Mouse (Mus musculus) ES-E14 (cell line): ENCODE measurements at regions not wholly inside any gene's neighbourhood (a gene's known extent, or its start where the extent isn't known, plus 50 kb on each side); places are given as distances from the start of the nearest gene placed in this dataset.

ENCODE experiments used
- DNase-seq: peaks from one replicate; pipeline ENCODE4 v3.0.0-alpha.2; 2013; ENCODE audit warnings: low read depth, low spot score
- H3K27ac ChIP-seq: 2 replicates; pipeline ENCODE4 v1.5.1; 2012; ENCODE audit warnings: low read depth, mild to moderate bottlenecking, low read length, moderate library complexity, mixed read lengths; ENCODE audit not compliant: poor library complexity, insufficient read depth, severe bottlenecking
- H3K36me3 ChIP-seq: 2 replicates; pipeline ENCODE4 v1.6.1; 2012; ENCODE audit warnings: mild to moderate bottlenecking, low read length, moderate library complexity, mixed read lengths; ENCODE audit not compliant: control insufficient read depth, poor library complexity, insufficient read depth, severe bottlenecking
- H3K4me1 ChIP-seq, 2 experiments: fragments of 150-350 bp in 1 of 2; sonication (generic) in 1 of 2; 2 replicates each; pipeline ENCODE4 v1.6.1; 2012; ENCODE audit warnings: low read length in 2 of 2, mild to moderate bottlenecking in 1 of 2, mixed read lengths in 1 of 2; ENCODE audit not compliant: control insufficient read depth in 2 of 2, insufficient read depth in 2 of 2, poor library complexity in 1 of 2
- H3K4me3 ChIP-seq, 2 experiments: fragments of 150-350 bp in 1 of 2; sonication (generic) in 1 of 2; 2 replicates each; pipeline ENCODE4 v1.5.1; 2012; ENCODE audit warnings: low read length in 2 of 2, low read depth in 1 of 2, mild to moderate bottlenecking in 1 of 2, mixed read lengths in 1 of 2; ENCODE audit not compliant: insufficient read depth in 1 of 2, poor library complexity in 1 of 2, severe bottlenecking in 1 of 2
- H3K9ac ChIP-seq: 2 replicates; pipeline ENCODE4 v1.6.1; 2012; ENCODE audit warnings: low read depth, mild to moderate bottlenecking, low read length, mixed read lengths; ENCODE audit not compliant: poor library complexity, insufficient read depth, severe bottlenecking
- H3K9me3 ChIP-seq: fragments of 150-350 bp; sonication (generic); 2 replicates; pipeline ENCODE4 v1.6.1; 2012; ENCODE audit warnings: low read depth, mild to moderate bottlenecking, low read length; ENCODE audit not compliant: control insufficient read depth, insufficient read depth
- CHD2 ChIP-seq: IDR thresholded peaks from 2 replicates; pipeline ENCODE4 v1.6.1; 2014; ENCODE audit warnings: mild to moderate bottlenecking, low read depth, low read length, inconsistent platforms
- HCFC1 ChIP-seq: IDR thresholded peaks from 2 replicates; pipeline ENCODE4 v1.6.1; 2012; ENCODE audit warnings: low read length, inconsistent platforms, borderline replicate concordance; ENCODE audit not compliant: insufficient read depth
- MAFK ChIP-seq: IDR thresholded peaks from 2 replicates; pipeline ENCODE4 v1.6.1; 2014; ENCODE audit warnings: mild to moderate bottlenecking, low read depth, low read length, inconsistent platforms; ENCODE audit not compliant: insufficient read depth
- ZC3H11A ChIP-seq: IDR thresholded peaks from 2 replicates; pipeline ENCODE4 v1.6.1; 2012; ENCODE audit warnings: low read depth, mild to moderate bottlenecking, inconsistent platforms, low read length, borderline replicate concordance
- ZNF384 ChIP-seq: IDR thresholded peaks from 2 replicates; pipeline ENCODE4 v1.6.1; 2012; ENCODE audit warnings: low read depth, low read length, inconsistent platforms
- in situ Hi-C, 2 experiments: fragments of 600-800 bp; cut with MboI; formaldehyde crosslinking; loops; one replicate each; pipeline ENCODE4 v1.15.1; 2025; ENCODE audit warnings: low sequenced_read_pairs in 2 of 2, inconsistent platforms in 1 of 2; ENCODE audit not compliant: unreplicated experiment in 2 of 2

DNA sequence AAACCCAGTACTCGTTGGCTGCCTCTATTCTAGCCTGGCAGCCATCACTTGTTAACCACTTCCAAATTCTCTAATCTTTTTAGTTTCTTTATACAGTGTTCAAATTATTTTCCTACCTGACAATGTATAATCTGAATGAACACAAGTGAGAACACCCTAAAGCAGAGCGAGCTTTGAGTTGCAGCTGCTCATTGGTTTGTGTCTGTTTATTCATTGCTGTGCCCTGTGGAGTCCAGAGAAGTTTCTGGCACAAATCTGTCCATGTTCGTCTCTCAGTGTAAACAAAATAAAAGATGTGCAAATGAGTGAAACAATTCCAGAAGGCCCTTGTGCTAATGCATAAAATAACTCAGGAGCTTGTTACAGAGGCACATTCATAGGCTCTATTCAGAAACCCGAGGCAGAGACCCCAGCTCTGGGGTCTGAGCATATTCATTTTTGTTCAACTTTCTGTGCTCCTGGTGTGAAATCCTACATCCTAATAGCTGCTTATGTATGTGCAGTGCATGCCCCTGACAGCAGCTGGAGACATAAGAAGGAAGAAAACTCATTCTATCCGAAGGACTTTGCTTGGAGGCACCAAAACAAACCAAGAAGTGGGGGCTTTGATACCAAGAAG is 469.5 kb upstream of the Kdm8 start:
- DNase-seq: no peak
- H3K36me3 ChIP-seq: no peaks in the 10 kb centered on the region
- TF ChIP-seq ZC3H11A (no peak), HCFC1 (no peak), ZNF384 (no peak), MAFK (no peak), CHD2 (no peak)
- in situ Hi-C loops: no loop called here
- H3K4me3 ChIP-seq: no peak overlapping the region
- H3K27ac ChIP-seq: no peak overlapping the region
- no peaks in the 10 kb centered on the region for H3K9me3 ChIP-seq
- no peak overlapping the region for H3K9ac ChIP-seq
- no peaks in the 10 kb centered on the region for H3K4me1 ChIP-seq

DNA sequence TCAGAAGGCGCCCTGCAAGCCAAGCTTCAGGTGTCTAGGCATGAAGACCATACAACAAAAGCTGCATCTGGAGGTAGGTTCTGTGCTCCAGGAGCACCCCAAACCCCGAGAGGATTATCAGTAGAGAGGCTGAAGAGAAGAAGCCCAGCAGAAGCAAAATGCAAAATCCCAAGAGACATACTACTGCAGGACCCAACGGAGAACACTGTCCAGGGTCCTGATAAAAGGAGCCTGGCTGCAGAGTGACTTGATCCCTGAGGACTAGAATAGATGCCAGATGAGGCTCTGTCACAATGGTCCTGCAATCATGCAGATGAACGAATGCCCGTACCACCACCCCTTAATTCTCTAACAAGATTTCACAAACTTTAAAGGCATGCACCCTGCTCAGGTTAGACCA is 455.0 kb upstream of the Kdm8 start:
- no peak overlapping the region for H3K27ac ChIP-seq
- no peaks in the 10 kb centered on the region for H3K9me3 ChIP-seq
- H3K36me3 ChIP-seq: no peaks in the 10 kb centered on the region
- H3K4me3 ChIP-seq: no peak overlapping the region
- no peaks in the 10 kb centered on the region for H3K4me1 ChIP-seq
- DNase-seq: peak; percentile 11
- TF ChIP-seq CHD2: no peak
- no peak for TF ChIP-seq ZC3H11A
- TF ChIP-seq MAFK: no peak
- TF ChIP-seq HCFC1: no peak
- TF ChIP-seq ZNF384: no peak
- in situ Hi-C loops: no loop called here
- H3K9ac ChIP-seq: no peak overlapping the region

DNA sequence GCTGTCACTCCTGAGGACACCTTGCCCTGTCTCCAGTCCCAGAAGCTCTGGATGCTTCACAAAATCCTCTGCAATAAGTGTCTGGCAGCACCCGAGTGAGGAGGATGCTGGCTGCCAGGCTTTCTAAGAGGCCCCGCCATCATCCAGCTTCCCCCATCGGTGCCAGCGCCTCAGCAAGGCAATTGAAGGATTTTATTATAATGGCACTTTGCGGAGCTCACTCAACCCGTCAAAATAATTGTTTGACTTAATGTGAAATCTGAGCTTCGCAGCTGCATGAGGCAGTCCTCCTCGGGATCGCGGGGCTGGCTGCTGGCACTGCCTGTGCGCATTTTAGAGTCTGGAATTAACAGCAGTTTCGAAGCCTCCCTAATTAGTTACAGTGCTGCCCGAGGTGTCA is 453.8 kb upstream of the Kdm8 start:
- Histone ChIP-seq H3K9me3 (no peaks in the 10 kb centered on the region), H3K4me3 (no peak overlapping the region), H3K36me3 (no peaks in the 10 kb centered on the region), H3K4me1 (no peaks in the 10 kb centered on the region), H3K27ac (no peak overlapping the region), H3K9ac (no peak overlapping the region)
- no peak for DNase-seq
- TF ChIP-seq ZNF384 (no peak), MAFK (no peak)
- in situ Hi-C loops: no loop called here

DNA sequence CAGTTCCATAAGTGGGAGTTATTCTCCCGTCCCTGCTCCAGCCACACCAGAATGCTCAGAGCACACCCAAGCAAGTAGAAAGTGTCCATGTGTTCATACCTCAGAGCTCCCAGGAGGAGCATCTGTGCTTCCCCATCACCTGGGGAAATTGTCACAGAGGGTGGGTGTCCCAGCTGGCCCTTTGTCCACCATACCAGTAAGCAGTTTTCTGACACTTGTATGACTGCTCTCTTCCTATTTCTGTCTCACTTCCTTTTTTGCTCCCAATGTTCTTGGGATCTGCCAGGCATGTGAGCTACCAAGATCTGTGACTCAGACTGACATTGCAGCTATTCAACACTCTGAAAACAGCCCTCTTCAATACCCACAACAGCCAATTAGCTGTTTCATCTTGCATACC is 447.9 kb upstream of the Kdm8 start:
- DNase-seq: no peak
- in situ Hi-C loops: no loop called here
- H3K4me3 ChIP-seq: no peak overlapping the region
- TF ChIP-seq HCFC1 (no peak), MAFK (no peak)
- no peak overlapping the region for H3K27ac ChIP-seq
- no peak overlapping the region for H3K9ac ChIP-seq
- H3K9me3 ChIP-seq: no peaks in the 10 kb centered on the region
- no peaks in the 10 kb centered on the region for H3K4me1 ChIP-seq
- no peaks in the 10 kb centered on the region for H3K36me3 ChIP-seq

DNA sequence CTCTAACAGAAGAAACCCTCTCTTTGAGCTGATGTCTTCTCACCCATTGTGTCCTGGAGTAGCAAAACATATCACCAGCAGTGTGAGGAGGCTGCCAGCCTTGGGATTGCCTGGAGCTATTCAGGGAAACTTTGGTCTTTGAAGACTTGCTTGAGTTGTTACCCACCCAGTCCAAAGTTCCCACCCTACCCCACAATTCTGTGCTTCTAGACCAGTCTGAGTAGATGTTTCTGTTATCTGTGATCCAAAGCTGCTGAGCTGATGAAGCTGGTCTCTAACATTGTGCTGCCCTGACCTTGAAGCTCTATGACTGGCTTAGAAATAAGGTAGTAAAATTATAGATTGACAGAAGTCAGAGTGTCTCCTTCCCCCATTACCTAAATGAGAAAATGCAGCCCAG is 443.8 kb upstream of the Kdm8 start:
- DNase-seq: no peak
- Histone ChIP-seq H3K9me3 (no peaks in the 10 kb centered on the region), H3K27ac (no peak overlapping the region)

More for the DNA sequence above, 443.8 kb upstream of the Kdm8 start:
- no peak overlapping the region for H3K4me3 ChIP-seq
- in situ Hi-C loops: no loop called here
- H3K9ac ChIP-seq: no peak overlapping the region
- H3K36me3 ChIP-seq: no peaks in the 10 kb centered on the region
- H3K4me1 ChIP-seq: no peaks in the 10 kb centered on the region
- TF ChIP-seq ZNF384 (no peak), HCFC1 (no peak), MAFK (no peak), CHD2 (no peak), ZC3H11A (no peak)
